In genomic region chr1:139263158-139263557, GRCm38 (mm10) we compare ENCODE assay signal across 20 mouse cellular contexts.
DNase-seq lines count a peak whose midpoint lies in the region; ATAC-seq and TF ChIP-seq lines count a peak whose summit lies in the region.
"Had no signal": no experiment of that assay in that cellular context is flagged by ENCODE, and none has a peak within 500 bp of the region (broad histone marks: within the 10 kb centered on the region; RNA-seq: fewer than 3 reads in every experiment).

No protein-coding gene starts in this region.

- WGBS in hindbrain, embryonic 13.5 days: 85% methylated on average over 1 of the region's 1 CpGs

- DNase-seq in 3134 (ENCODE audit: extremely low read depth, insufficient read length, low spot score): peak; percentile 13
- DNase-seq in 416B (ENCODE audit: low read depth): peak; percentile 48
- DNase-seq in MEL (ENCODE audit: low read depth, low spot score): peak; percentile 28
- no peak for DNase-seq in gastrocnemius, adult 8-10 months (ENCODE audit: low spot score in 2 of 2)
- no peak for DNase-seq in gastrocnemius, postnatal 25 days
- DNase-seq: cerebellum, postnatal 10 days; kidney, adult 11 months; kidney, postnatal 10 days; right cerebral cortex, adult 18-20 months; thymus, postnatal 14 days had no signal

- H3K9me3 ChIP-seq in MEL (replicated peaks; ENCODE audit: insufficient read depth, low read length): no peaks in the 10 kb centered on the region
- H3K9me3 ChIP-seq in hindbrain, embryonic 13.5 days: no peaks in the 10 kb centered on the region
- H3K9me3 ChIP-seq: embryonic facial prominence, embryonic 13.5 days; heart, embryonic 12.5 days; hindbrain, embryonic 15.5 days; limb, embryonic 13.5 days; midbrain, embryonic 10.5 days; neural tube, embryonic 12.5 days had no signal

- peak; percentile 63 for ATAC-seq in inflammation-experienced regulatory T-cells, adult 6 months
- ATAC-seq in hindbrain, embryonic 13.5 days (ENCODE audit: low FRiP score): no peak
- ATAC-seq: activated CD4-positive, CD25-positive, alpha-beta regulatory T cell, adult 4 months; forebrain, embryonic 16.5 days had no signal

- H3K27me3 ChIP-seq in MEL (ENCODE audit: control insufficient read depth in 1 of 2, insufficient read depth in 2 of 2, low read length in 2 of 2): no peaks in the 10 kb centered on the region
- H3K27me3 ChIP-seq in hindbrain, embryonic 13.5 days: no peaks in the 10 kb centered on the region
- H3K27me3 ChIP-seq: embryonic facial prominence, embryonic 13.5 days; heart, embryonic 12.5 days; hindbrain, embryonic 15.5 days; limb, embryonic 13.5 days; neural tube, embryonic 12.5 days had no signal

- no peak for TF ChIP-seq POLR2A in MEL (IDR thresholded peaks at IDR 0.05; ENCODE audit: control insufficient read depth in 1 of 2, insufficient read depth in 1 of 2, low read depth in 1 of 2, low read length in 2 of 2, poor library complexity in 1 of 2)

- TF ChIP-seq EP300 in MEL (IDR thresholded peaks at IDR 0.05; ENCODE audit: low read depth in 1 of 2, low read length in 2 of 2): no peak

- no peak for TF ChIP-seq RAD21 in MEL (IDR thresholded peaks at IDR 0.05; ENCODE audit: low read depth, low read length)

- H3K36me3 ChIP-seq in MEL (ENCODE audit: control insufficient read depth in 1 of 2, insufficient read depth in 2 of 2, low read length in 2 of 2): peaks cover 0 to 6% of the 10 kb centered on the region in 2 experiments; a peak in 2 of 4 replicates
- no peaks in the 10 kb centered on the region for H3K36me3 ChIP-seq in hindbrain, embryonic 13.5 days
- H3K36me3 ChIP-seq: embryonic facial prominence, embryonic 13.5 days; heart, embryonic 12.5 days; hindbrain, embryonic 15.5 days; limb, embryonic 13.5 days; midbrain, embryonic 10.5 days; neural tube, embryonic 12.5 days had no signal

- H3K4me1 ChIP-seq in MEL (ENCODE audit: control insufficient read depth in 1 of 2, insufficient read depth in 2 of 2, low read length in 2 of 2): peaks cover 0 to 2% of the 10 kb centered on the region in 2 experiments; a peak in 1 of 4 replicates
- H3K4me1 ChIP-seq in hindbrain, embryonic 13.5 days (replicated peaks): no peaks in the 10 kb centered on the region
- H3K4me1 ChIP-seq: embryonic facial prominence, embryonic 13.5 days; heart, embryonic 12.5 days; hindbrain, embryonic 15.5 days; limb, embryonic 13.5 days; midbrain, embryonic 10.5 days; neural tube, embryonic 12.5 days had no signal

- no peak overlapping the region for H3K27ac ChIP-seq in MEL (ENCODE audit: control insufficient read depth, low read depth, low read length)
- no peak overlapping the region for H3K27ac ChIP-seq in hindbrain, embryonic 13.5 days
- H3K27ac ChIP-seq: embryonic facial prominence, embryonic 13.5 days; hindbrain, embryonic 15.5 days; limb, embryonic 13.5 days; midbrain, embryonic 10.5 days; neural tube, embryonic 12.5 days had no signal

- peak overlapping the region; percentile 49 for H3K9ac ChIP-seq in MEL (ENCODE audit: control insufficient read depth, low read depth, low read length, poor library complexity, severe bottlenecking)
- no peak overlapping the region for H3K9ac ChIP-seq in hindbrain, embryonic 13.5 days
- H3K9ac ChIP-seq: embryonic facial prominence, embryonic 13.5 days; heart, embryonic 12.5 days; hindbrain, embryonic 15.5 days; limb, embryonic 13.5 days; neural tube, embryonic 12.5 days had no signal

- H3K79me2 ChIP-seq in MEL (ENCODE audit: control insufficient read depth, insufficient read depth, low read length, poor library complexity): no peaks in the 10 kb centered on the region

- peak overlapping the region; percentile 44 to 88; a peak in 3 of 4 replicates for H3K4me3 ChIP-seq in MEL (ENCODE audit: control insufficient read depth in 1 of 2, insufficient read depth in 1 of 2, low read depth in 2 of 2, low read length in 2 of 2)
- no peak overlapping the region for H3K4me3 ChIP-seq in hindbrain, embryonic 13.5 days
- H3K4me3 ChIP-seq: embryonic facial prominence, embryonic 13.5 days; heart, embryonic 12.5 days; hindbrain, embryonic 15.5 days; limb, embryonic 13.5 days; midbrain, embryonic 10.5 days; neural tube, embryonic 12.5 days had no signal

- no peak for TF ChIP-seq CTCF in MEL (IDR thresholded peaks at IDR 0.05 in 2 of 3, conservative IDR thresholded peaks at IDR 0.05 in 1 of 3; ENCODE audit: control insufficient read depth in 1 of 3, insufficient read depth in 1 of 3, low read depth in 2 of 3, low read length in 3 of 3, poor library complexity in 1 of 3, severe bottlenecking in 1 of 3)

- H3K4me2 ChIP-seq in hindbrain, embryonic 13.5 days: no peak overlapping the region
- H3K4me2 ChIP-seq: embryonic facial prominence, embryonic 13.5 days; heart, embryonic 12.5 days; hindbrain, embryonic 15.5 days; limb, embryonic 13.5 days; neural tube, embryonic 12.5 days had no signal

TF ChIP-seq in MEL, 35 proteins besides CTCF, POLR2A, EP300 and RAD21:
- no peak for TF ChIP-seq ZMIZ1 (IDR thresholded peaks at IDR 0.05; ENCODE audit: low read depth, low read length)
- TF ChIP-seq SIN3A (IDR thresholded peaks at IDR 0.05; ENCODE audit: low read length): peak; percentile 28; the same call in 1 of the 2 replicates
TF ChIP-seq in MEL: peak in this region for 1.

Comparison
In these comparisons a context has a peak if more than half of its experiments do, and no peak if none do; other contexts are left out.
1. DNase-seq: peak in 3134 (single experiment), 416B (single experiment) and MEL (single experiment); none in gastrocnemius, adult 8-10 months (0 of 2) and gastrocnemius, postnatal 25 days (single experiment).